ENCODE assay signal across 17 mouse cellular contexts in genomic region chr3:130757117-130757852, GRCm38 (mm10). TPM values are rescaled to one million over a fixed set of nuclear protein-coding genes. Genes with fewer than 3 reads are reported as not detected.
DNase-seq lines count a peak whose midpoint lies in the region; ATAC-seq and TF ChIP-seq lines count a peak whose summit lies in the region.
"Had no signal": no experiment of that assay in that cellular context is flagged by ENCODE, and none has a peak within 500 bp of the region (broad histone marks: within the 10 kb centered on the region; RNA-seq: fewer than 3 reads in every experiment).

No protein-coding gene starts in this region.

- no peak overlapping the region for H3K4me2 ChIP-seq in neural tube, embryonic 11.5 days (ENCODE audit: low read depth)
- no peak overlapping the region for H3K4me2 ChIP-seq in neural tube, embryonic 15.5 days
- peak overlapping the region; percentile 38 for H3K4me2 ChIP-seq in forebrain, embryonic 16.5 days (ENCODE audit: low read length)
- H3K4me2 ChIP-seq in midbrain, embryonic 16.5 days (ENCODE audit: low read length): no peak overlapping the region; the same call in 1 of the 2 replicates
- H3K4me2 ChIP-seq: embryonic facial prominence, embryonic 15.5 days; limb, embryonic 13.5 days; liver, embryonic 15.5 days had no signal

- no peak for TF ChIP-seq CTCF in brain, embryonic 14.5 days (IDR thresholded peaks at IDR 0.05; ENCODE audit: borderline replicate concordance, extremely low read depth, insufficient read depth, insufficient read length)

- H3K36me3 ChIP-seq in neural tube, embryonic 11.5 days (ENCODE audit: control insufficient read depth, insufficient read depth, low read length): no peaks in the 10 kb centered on the region
- H3K36me3 ChIP-seq in neural tube, embryonic 15.5 days: no peaks in the 10 kb centered on the region
- no peaks in the 10 kb centered on the region for H3K36me3 ChIP-seq in forebrain, embryonic 16.5 days (ENCODE audit: control insufficient read depth, insufficient read depth)
- H3K36me3 ChIP-seq in midbrain, embryonic 16.5 days (ENCODE audit: control insufficient read depth, insufficient read depth, low read length): no peaks in the 10 kb centered on the region
- H3K36me3 ChIP-seq: embryonic facial prominence, embryonic 15.5 days; heart, embryonic 10.5 days; limb, embryonic 13.5 days; liver, embryonic 15.5 days had no signal

- no peak overlapping the region for H3K9ac ChIP-seq in neural tube, embryonic 11.5 days (ENCODE audit: low read length)
- H3K9ac ChIP-seq in neural tube, embryonic 15.5 days (replicated peaks): no peak overlapping the region
- no peak overlapping the region for H3K9ac ChIP-seq in forebrain, embryonic 16.5 days (replicated peaks; ENCODE audit: low read depth, low read length)
- H3K9ac ChIP-seq in midbrain, embryonic 16.5 days (ENCODE audit: low read depth, low read length): 0 out of 2 replicates have a peak overlapping the region, but pooled peaks have one; percentile 34
- H3K9ac ChIP-seq: embryonic facial prominence, embryonic 15.5 days; limb, embryonic 13.5 days; liver, embryonic 15.5 days had no signal

- DNase-seq in neural tube, embryonic 11.5 days (ENCODE audit: low spot score): no peak
- DNase-seq in brain, embryonic 14.5 days (ENCODE audit: low read depth): peak; percentile 49
- no peak for DNase-seq in kidney, postnatal 4 days
- no peak for DNase-seq in kidney, adult 11 months
- DNase-seq: cerebellum, adult 11 months; gastrocnemius, postnatal 10 days; kidney, postnatal 10 days; lung, postnatal 14 days; thymus, postnatal 36 days had no signal

- 82% methylated on average over 8 of the region's 8 CpGs for WGBS in neural tube, embryonic 11.5 days
- 55% methylated on average over 8 of the region's 8 CpGs for WGBS in neural tube, embryonic 15.5 days
- WGBS in forebrain, embryonic 16.5 days: 28% methylated on average over 8 of the region's 8 CpGs
- 52% methylated on average over 8 of the region's 8 CpGs for WGBS in midbrain, embryonic 16.5 days

- H3K4me3 ChIP-seq in neural tube, embryonic 11.5 days (ENCODE audit: low read depth, low read length): no peak overlapping the region
- no peak overlapping the region for H3K4me3 ChIP-seq in neural tube, embryonic 15.5 days (replicated peaks)
- no peak overlapping the region for H3K4me3 ChIP-seq in forebrain, embryonic 16.5 days (replicated peaks; ENCODE audit: low read length)
- no peak overlapping the region for H3K4me3 ChIP-seq in midbrain, embryonic 16.5 days (ENCODE audit: low read depth, low read length)
- H3K4me3 ChIP-seq: embryonic facial prominence, embryonic 15.5 days; heart, embryonic 10.5 days; limb, embryonic 13.5 days; liver, embryonic 15.5 days had no signal

- no peak overlapping the region for H3K27ac ChIP-seq in neural tube, embryonic 11.5 days (ENCODE audit: low read depth, low read length)
- no peak overlapping the region for H3K27ac ChIP-seq in neural tube, embryonic 15.5 days (replicated peaks)
- H3K27ac ChIP-seq in forebrain, embryonic 16.5 days (ENCODE audit: low read length): no peak overlapping the region
- peak overlapping the region; percentile 31; the same call in 1 of the 2 replicates for H3K27ac ChIP-seq in midbrain, embryonic 16.5 days (ENCODE audit: low read length)
- H3K27ac ChIP-seq: embryonic facial prominence, embryonic 15.5 days; heart, embryonic 10.5 days; limb, embryonic 13.5 days; liver, embryonic 15.5 days had no signal

- no peaks in the 10 kb centered on the region for H3K9me3 ChIP-seq in neural tube, embryonic 11.5 days (ENCODE audit: control insufficient read depth, low read length)
- no peaks in the 10 kb centered on the region for H3K9me3 ChIP-seq in neural tube, embryonic 15.5 days (replicated peaks)
- H3K9me3 ChIP-seq in forebrain, embryonic 16.5 days (ENCODE audit: control insufficient read depth, low read length): no peaks in the 10 kb centered on the region
- no peaks in the 10 kb centered on the region for H3K9me3 ChIP-seq in midbrain, embryonic 16.5 days (replicated peaks; ENCODE audit: control insufficient read depth, low read length, poor library complexity, severe bottlenecking)
- H3K9me3 ChIP-seq: embryonic facial prominence, embryonic 15.5 days; heart, embryonic 10.5 days; limb, embryonic 13.5 days; liver, embryonic 15.5 days had no signal

- TF ChIP-seq POLR2A in brain, embryonic 14.5 days (IDR thresholded peaks at IDR 0.05; ENCODE audit: borderline replicate concordance, extremely low read depth, insufficient read depth, insufficient read length, poor library complexity, severe bottlenecking): no peak

- H3K27me3 ChIP-seq in neural tube, embryonic 11.5 days (ENCODE audit: control insufficient read depth, insufficient read depth, low read length): no peaks in the 10 kb centered on the region
- H3K27me3 ChIP-seq in neural tube, embryonic 15.5 days (replicated peaks): no peaks in the 10 kb centered on the region
- no peaks in the 10 kb centered on the region for H3K27me3 ChIP-seq in forebrain, embryonic 16.5 days (replicated peaks; ENCODE audit: control insufficient read depth, insufficient read depth, low read length)
- no peaks in the 10 kb centered on the region for H3K27me3 ChIP-seq in midbrain, embryonic 16.5 days (ENCODE audit: control insufficient read depth, insufficient read depth, low read depth, low read length)
- H3K27me3 ChIP-seq: embryonic facial prominence, embryonic 15.5 days; limb, embryonic 13.5 days; liver, embryonic 15.5 days had no signal

- 0 out of 2 replicates have a peak, but pooled peaks have one; percentile 45 for ATAC-seq in neural tube, embryonic 11.5 days (ENCODE audit: insufficient read depth, low FRiP score, low TSS enrichment)
- ATAC-seq in neural tube, embryonic 15.5 days (ENCODE audit: low FRiP score): no peak
- peak; percentile 49 for ATAC-seq in forebrain, embryonic 16.5 days
- ATAC-seq in midbrain, embryonic 16.5 days: no peak
- ATAC-seq: intestine, embryonic 16.5 days had no signal

- peaks cover 7% of the 10 kb centered on the region; the same call in 1 of the 2 replicates for H3K4me1 ChIP-seq in neural tube, embryonic 11.5 days (ENCODE audit: control insufficient read depth, insufficient read depth, low read length)
- peaks cover 10% of the 10 kb centered on the region; the same call in 1 of the 2 replicates for H3K4me1 ChIP-seq in neural tube, embryonic 15.5 days
- H3K4me1 ChIP-seq in forebrain, embryonic 16.5 days (replicated peaks; ENCODE audit: control insufficient read depth, insufficient read depth, low read length): peaks cover 19% of the 10 kb centered on the region
- peaks cover 12% of the 10 kb centered on the region; the same call in 1 of the 2 replicates for H3K4me1 ChIP-seq in midbrain, embryonic 16.5 days (ENCODE audit: control insufficient read depth, insufficient read depth, low read length)
- H3K4me1 ChIP-seq: heart, embryonic 10.5 days; liver, embryonic 15.5 days had no signal

RNA-seq across cellular contexts. Expression of gene Rpl34, which starts 27.1 kb away (rescaled TPM):
- polyA plus RNA-seq in neural tube, embryonic 11.5 days (2014; fragmentation: Nextera tagmentation; extraction: Ambion mirVana): 705 and 712 TPM in 2 replicates
- 541 and 582 TPM in 2 replicates for polyA plus RNA-seq in neural tube, embryonic 15.5 days (2015; fragmentation: Nextera tagmentation; extraction: Ambion mirVana)
- 1,791 and 2,202 TPM in 2 replicates for polyA plus RNA-seq in brain, embryonic 14.5 days (2012; rRNA removed)
- polyA plus RNA-seq in forebrain, embryonic 16.5 days (2015; fragmentation: Nextera tagmentation; extraction: Ambion mirVana): 526 and 528 TPM in 2 replicates
- 459 and 464 TPM in 2 replicates for polyA plus RNA-seq in midbrain, embryonic 16.5 days (2015; fragmentation: Nextera tagmentation; extraction: Ambion mirVana)

RNA-seq across cellular contexts. Expression of gene Ostc, which starts 48.0 kb away (rescaled TPM):
- 319 and 333 TPM in 2 replicates for polyA plus RNA-seq in neural tube, embryonic 11.5 days (2014; fragmentation: Nextera tagmentation; extraction: Ambion mirVana)
- 205 and 226 TPM in 2 replicates for polyA plus RNA-seq in neural tube, embryonic 15.5 days (2015; fragmentation: Nextera tagmentation; extraction: Ambion mirVana)
- polyA plus RNA-seq in brain, embryonic 14.5 days (2012; rRNA removed): 123 and 139 TPM in 2 replicates
- 235 and 243 TPM in 2 replicates for polyA plus RNA-seq in forebrain, embryonic 16.5 days (2015; fragmentation: Nextera tagmentation; extraction: Ambion mirVana)
- 192 and 200 TPM in 2 replicates for polyA plus RNA-seq in midbrain, embryonic 16.5 days (2015; fragmentation: Nextera tagmentation; extraction: Ambion mirVana)

Comparison
In these comparisons a context has a peak if more than half of its experiments do, and no peak if none do; other contexts are left out.
1. ATAC-seq: peak in neural tube, embryonic 11.5 days (single experiment) and forebrain, embryonic 16.5 days (single experiment); none in neural tube, embryonic 15.5 days (single experiment) and midbrain, embryonic 16.5 days (single experiment).